Mouse (Mus musculus): Measurements from ENCODE around the gene Ccl22. TPM values are rescaled to one million over a fixed set of nuclear protein-coding genes. Genes with fewer than 3 reads are reported as not detected.

The Ccl22 gene
- polyA plus RNA-seq, 1 experiment from 2014 or later: not detected

- no peaks in the 10 kb centered on the region for H3K4me1 ChIP-seq (replicated peaks)
- H3K4me3 ChIP-seq: no peak overlapping the region
- WGBS: 75% methylated on average over 2 of the region's 2 CpGs
- H3K9me3 ChIP-seq (replicated peaks): no peaks in the 10 kb centered on the region
- no peak overlapping the region for H3K9ac ChIP-seq
- no peak overlapping the region for H3K4me2 ChIP-seq
- H3K36me3 ChIP-seq: no peaks in the 10 kb centered on the region
- H3K27me3 ChIP-seq (replicated peaks): peaks cover 5% of the 10 kb centered on the region; the same call in 1 of the 2 replicates
- H3K27ac ChIP-seq (ENCODE audit: poor library complexity, severe bottlenecking): no peak overlapping the region
- no peak for ATAC-seq (ENCODE audit: insufficient number of reproducible peaks, low FRiP score)
These were observed 8.6 kb downstream of the Ccl22 start for GRCm38 (mm10) chr8:94754006-94754405.

- H3K36me3 ChIP-seq: no peaks in the 10 kb centered on the region
- 59% methylated on average over 2 of the region's 2 CpGs for WGBS
- no peaks in the 10 kb centered on the region for H3K4me1 ChIP-seq (replicated peaks)
- no peak overlapping the region for H3K9ac ChIP-seq
- H3K4me2 ChIP-seq: no peak overlapping the region
- H3K4me3 ChIP-seq: no peak overlapping the region
- peaks cover 5% of the 10 kb centered on the region; the same call in 1 of the 2 replicates for H3K27me3 ChIP-seq (replicated peaks)
- no peaks in the 10 kb centered on the region for H3K9me3 ChIP-seq (replicated peaks)
- no peak overlapping the region for H3K27ac ChIP-seq (ENCODE audit: poor library complexity, severe bottlenecking)
- ATAC-seq (ENCODE audit: insufficient number of reproducible peaks, low FRiP score): no peak
These were observed 9.1 kb downstream of the Ccl22 start for GRCm38 (mm10) chr8:94754486-94754885.

GRCm38 (mm10) chr8:94767035-94767434 is 21.6 kb downstream of the Ccl22 start:
- 49% methylated on average over 9 of the region's 9 CpGs for WGBS
- ATAC-seq (ENCODE audit: insufficient number of reproducible peaks, low FRiP score): no peak
- peaks cover 47% of the 10 kb centered on the region for H3K27me3 ChIP-seq (replicated peaks)
- H3K9me3 ChIP-seq (replicated peaks): no peaks in the 10 kb centered on the region
- H3K4me1 ChIP-seq (replicated peaks): peaks cover 14% of the 10 kb centered on the region
- no peak overlapping the region for H3K4me3 ChIP-seq
- H3K36me3 ChIP-seq: no peaks in the 10 kb centered on the region
- no peak overlapping the region for H3K9ac ChIP-seq
- no peak overlapping the region for H3K27ac ChIP-seq (ENCODE audit: poor library complexity, severe bottlenecking)
- no peak overlapping the region for H3K4me2 ChIP-seq

GRCm38 (mm10) chr8:94770945-94771344 is 25.6 kb downstream of the Ccl22 start:
- no peak overlapping the region for H3K27ac ChIP-seq (ENCODE audit: poor library complexity, severe bottlenecking)
- WGBS: 41% methylated on average over 6 of the region's 6 CpGs

GRCm38 (mm10) chr8:94771941-94772670 is 26.7 kb downstream of the Ccl22 start, which contains the start of gene Cx3cl1:
Gene Cx3cl1 (plus strand): TSS chr8:94772009.
- H3K9ac ChIP-seq: peak within 1 kb of the TSS; percentile 75
- H3K4me3 ChIP-seq: peak within 1 kb of the TSS; percentile 58
- H3K36me3 ChIP-seq: no peaks in the 10 kb centered on the region
- no peak within 1 kb of the TSS for H3K27ac ChIP-seq (ENCODE audit: poor library complexity, severe bottlenecking)
- H3K27me3 ChIP-seq (replicated peaks): peaks cover 75% of the 10 kb centered on the region
- peaks cover 28% of the 10 kb centered on the region for H3K4me1 ChIP-seq (replicated peaks)
- peak within 1 kb of the TSS; percentile 86 for H3K4me2 ChIP-seq
- peak; percentile 69 for ATAC-seq (ENCODE audit: insufficient number of reproducible peaks, low FRiP score)
- H3K9me3 ChIP-seq (replicated peaks): no peaks in the 10 kb centered on the region
- under 1% methylated on average over 38 of the region's 38 CpGs for WGBS

More at GRCm38 (mm10) chr8:94770945-94771344, 25.6 kb downstream of the Ccl22 start:
- Histone ChIP-seq H3K36me3 (no peaks in the 10 kb centered on the region), H3K4me3 (no peak overlapping the region), H3K27me3 (replicated peaks) (peaks cover 79% of the 10 kb centered on the region), H3K9me3 (replicated peaks) (no peaks in the 10 kb centered on the region), H3K9ac (no peak overlapping the region), H3K4me2 (no peak overlapping the region), H3K4me1 (replicated peaks) (peaks cover 28% of the 10 kb centered on the region)
- no peak for ATAC-seq (ENCODE audit: insufficient number of reproducible peaks, low FRiP score)

- H3K9ac ChIP-seq: no peak overlapping the region
- WGBS: 45% methylated on average over 6 of the region's 6 CpGs
- H3K4me1 ChIP-seq (replicated peaks): peaks cover 38% of the 10 kb centered on the region
- H3K4me2 ChIP-seq: peak overlapping the region; percentile 86
- no peak for ATAC-seq (ENCODE audit: insufficient number of reproducible peaks, low FRiP score)
- H3K9me3 ChIP-seq (replicated peaks): no peaks in the 10 kb centered on the region
- no peaks in the 10 kb centered on the region for H3K36me3 ChIP-seq
- no peak overlapping the region for H3K27ac ChIP-seq (ENCODE audit: poor library complexity, severe bottlenecking)
- H3K4me3 ChIP-seq: peak overlapping the region; percentile 58; the same call in 1 of the 2 replicates
- H3K27me3 ChIP-seq (replicated peaks): peaks cover 72% of the 10 kb centered on the region
These were observed 27.7 kb downstream of the Ccl22 start for GRCm38 (mm10) chr8:94773048-94773447.

- Histone ChIP-seq H3K9me3 (replicated peaks) (no peaks in the 10 kb centered on the region), H3K27me3 (replicated peaks) (peaks cover 67% of the 10 kb centered on the region), H3K4me1 (replicated peaks) (peaks cover 45% of the 10 kb centered on the region), H3K4me3 (no peak overlapping the region), H3K9ac (no peak overlapping the region), H3K4me2 (0 out of 2 replicates have a peak overlapping the region, but pooled peaks have one; percentile 5), H3K36me3 (no peaks in the 10 kb centered on the region), H3K27ac (ENCODE audit: poor library complexity, severe bottlenecking) (no peak overlapping the region)
- ATAC-seq (ENCODE audit: insufficient number of reproducible peaks, low FRiP score): no peak
- WGBS: 34% methylated on average over 12 of the region's 12 CpGs
These were observed 28.3 kb downstream of the Ccl22 start for GRCm38 (mm10) chr8:94773700-94774171.

- Histone ChIP-seq H3K9ac (no peak overlapping the region), H3K36me3 (no peaks in the 10 kb centered on the region), H3K27me3 (replicated peaks) (peaks cover 58% of the 10 kb centered on the region), H3K27ac (ENCODE audit: poor library complexity, severe bottlenecking) (no peak overlapping the region), H3K9me3 (replicated peaks) (no peaks in the 10 kb centered on the region), H3K4me1 (replicated peaks) (peaks cover 53% of the 10 kb centered on the region), H3K4me3 (no peak overlapping the region), H3K4me2 (no peak overlapping the region)
- ATAC-seq (ENCODE audit: insufficient number of reproducible peaks, low FRiP score): no peak
- WGBS: 73% methylated on average over 1 of the region's 1 CpGs
These were observed 29.2 kb downstream of the Ccl22 start for GRCm38 (mm10) chr8:94774601-94775000.

- Histone ChIP-seq H3K36me3 (no peaks in the 10 kb centered on the region), H3K9ac (no peak overlapping the region), H3K4me3 (no peak overlapping the region), H3K27ac (ENCODE audit: poor library complexity, severe bottlenecking) (no peak overlapping the region), H3K9me3 (replicated peaks) (no peaks in the 10 kb centered on the region), H3K4me2 (no peak overlapping the region), H3K4me1 (replicated peaks) (peaks cover 55% of the 10 kb centered on the region), H3K27me3 (replicated peaks) (peaks cover 40% of the 10 kb centered on the region)
- no peak for ATAC-seq (ENCODE audit: insufficient number of reproducible peaks, low FRiP score)
- 85% methylated on average over 2 of the region's 2 CpGs for WGBS
These were observed 31.0 kb downstream of the Ccl22 start for GRCm38 (mm10) chr8:94776346-94776745.

GRCm38 (mm10) chr8:94778036-94778435 is 32.6 kb downstream of the Ccl22 start:
- H3K9ac ChIP-seq: no peak overlapping the region
- peaks cover 29% of the 10 kb centered on the region for H3K27me3 ChIP-seq (replicated peaks)
- H3K4me2 ChIP-seq: no peak overlapping the region
- peak; percentile 54 for ATAC-seq (ENCODE audit: insufficient number of reproducible peaks, low FRiP score)
- no peaks in the 10 kb centered on the region for H3K36me3 ChIP-seq
- WGBS: 23% methylated on average over 10 of the region's 10 CpGs
- H3K27ac ChIP-seq (ENCODE audit: poor library complexity, severe bottlenecking): peak overlapping the region; percentile 63
- peaks cover 53% of the 10 kb centered on the region for H3K4me1 ChIP-seq (replicated peaks)
- no peak overlapping the region for H3K4me3 ChIP-seq
- no peaks in the 10 kb centered on the region for H3K9me3 ChIP-seq (replicated peaks)

GRCm38 (mm10) chr8:94778473-94778872 is 33.1 kb downstream of the Ccl22 start:
- no peaks in the 10 kb centered on the region for H3K36me3 ChIP-seq
- H3K27ac ChIP-seq (ENCODE audit: poor library complexity, severe bottlenecking): peak overlapping the region; percentile 63
- no peak overlapping the region for H3K4me3 ChIP-seq
- H3K27me3 ChIP-seq (replicated peaks): peaks cover 24% of the 10 kb centered on the region
- 41% methylated on average over 5 of the region's 5 CpGs for WGBS
- peak; percentile 65; the same call in 1 of the 2 replicates for ATAC-seq (ENCODE audit: insufficient number of reproducible peaks, low FRiP score)
- no peak overlapping the region for H3K9ac ChIP-seq
- peaks cover 51% of the 10 kb centered on the region for H3K4me1 ChIP-seq (replicated peaks)
- no peaks in the 10 kb centered on the region for H3K9me3 ChIP-seq (replicated peaks)
- no peak overlapping the region for H3K4me2 ChIP-seq
